Mouse (Mus musculus): ENCODE measurements at regions not wholly inside any gene's neighbourhood (a gene's known extent, or its start where the extent isn't known, plus 50 kb on each side); places are given as distances from the start of the nearest gene placed in this dataset.

- WGBS (ENCODE audit: insufficient replicate concordance): 52% methylated on average over 1 of the region's 1 CpGs
- DNase-seq (no peak), ATAC-seq (no peak)
- no peak for TF ChIP-seq CTCF (IDR thresholded peaks at IDR 0.05; ENCODE audit: low read depth)
- no peak for TF ChIP-seq EP300 (IDR thresholded peaks at IDR 0.05; ENCODE audit: low read depth)
- H3K4me2 ChIP-seq (ENCODE audit: low read depth, low read length): no peak overlapping the region
- H3K9me3 ChIP-seq (ENCODE audit: low read length): no peaks in the 10 kb centered on the region
- H3K4me3 ChIP-seq (ENCODE audit: low read depth, low read length): no peak overlapping the region
- no peaks in the 10 kb centered on the region for H3K4me1 ChIP-seq (ENCODE audit: insufficient read depth)
- no peak overlapping the region for H3K27ac ChIP-seq (ENCODE audit: low read depth)
- no peak overlapping the region for H3K9ac ChIP-seq (replicated peaks)
- H3K27me3 ChIP-seq (ENCODE audit: insufficient read depth, low read length): no peaks in the 10 kb centered on the region
- no peaks in the 10 kb centered on the region for H3K36me3 ChIP-seq (replicated peaks; ENCODE audit: insufficient read depth, low read length)
Observed at GRCm38 (mm10) chr6:60445591-60445990, 384.1 kb downstream of the Snca start.

- DNase-seq (no peak), ATAC-seq (no peak)
- Histone ChIP-seq H3K27ac (ENCODE audit: low read depth) (no peak overlapping the region), H3K4me3 (ENCODE audit: low read depth, low read length) (no peak overlapping the region), H3K9ac (replicated peaks) (no peak overlapping the region), H3K9me3 (ENCODE audit: low read length) (no peaks in the 10 kb centered on the region), H3K27me3 (ENCODE audit: insufficient read depth, low read length) (no peaks in the 10 kb centered on the region), H3K36me3 (replicated peaks; ENCODE audit: insufficient read depth, low read length) (no peaks in the 10 kb centered on the region), H3K4me1 (ENCODE audit: insufficient read depth) (no peaks in the 10 kb centered on the region), H3K4me2 (ENCODE audit: low read depth, low read length) (no peak overlapping the region)
- TF ChIP-seq EP300 (IDR thresholded peaks at IDR 0.05; ENCODE audit: low read depth): 0 out of 2 replicates have a peak, but pooled peaks have one; percentile 20
- no peak for TF ChIP-seq CTCF (IDR thresholded peaks at IDR 0.05; ENCODE audit: low read depth)
- WGBS (ENCODE audit: insufficient replicate concordance): 62% methylated on average over 1 of the region's 1 CpGs
Observed at GRCm38 (mm10) chr6:60441952-60442351, 387.7 kb downstream of the Snca start.

GRCm38 (mm10) chr6:60411669-60412068 lies 418.0 kb downstream of the Snca start:
- DNase-seq (no peak), ATAC-seq (no peak)
- Histone ChIP-seq H3K4me3 (ENCODE audit: low read depth, low read length) (no peak overlapping the region), H3K27me3 (ENCODE audit: insufficient read depth, low read length) (no peaks in the 10 kb centered on the region), H3K9ac (replicated peaks) (no peak overlapping the region), H3K27ac (ENCODE audit: low read depth) (no peak overlapping the region), H3K4me2 (ENCODE audit: low read depth, low read length) (no peak overlapping the region), H3K36me3 (replicated peaks; ENCODE audit: insufficient read depth, low read length) (no peaks in the 10 kb centered on the region), H3K4me1 (ENCODE audit: insufficient read depth) (no peaks in the 10 kb centered on the region), H3K9me3 (ENCODE audit: low read length) (no peaks in the 10 kb centered on the region)
- TF ChIP-seq CTCF (IDR thresholded peaks at IDR 0.05; ENCODE audit: low read depth) (no peak), EP300 (IDR thresholded peaks at IDR 0.05; ENCODE audit: low read depth) (no peak)
- WGBS (ENCODE audit: insufficient replicate concordance): 69% methylated on average over 2 of the region's 2 CpGs

DNA sequence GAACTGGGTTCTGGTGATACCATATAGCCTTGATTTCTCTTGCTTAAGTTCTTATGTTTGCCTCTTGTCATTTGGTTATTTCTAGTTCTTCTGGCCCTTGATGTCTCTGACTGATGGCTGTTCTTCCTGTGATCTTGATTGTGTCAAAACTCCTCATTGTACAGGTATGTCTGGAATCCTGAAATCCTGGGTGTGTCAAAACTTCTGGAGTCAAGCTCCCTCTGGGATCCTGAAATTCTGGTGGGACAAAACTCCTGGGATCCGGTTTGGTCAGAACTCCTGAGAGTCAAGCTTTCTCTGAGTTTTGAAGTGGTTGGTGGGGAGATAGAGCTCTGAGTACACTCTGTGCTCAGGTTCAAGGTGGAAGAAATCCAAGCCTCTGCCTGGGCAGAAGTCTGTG lies 418.4 kb downstream of the Snca start:
- 76% methylated on average over 1 of the region's 1 CpGs for whole genome bisulfite sequencing (ENCODE audit: insufficient replicate concordance)
- Histone ChIP-seq H3K4me3 (ENCODE audit: low read depth, low read length) (no peak overlapping the region), H3K36me3 (replicated peaks; ENCODE audit: insufficient read depth, low read length) (no peaks in the 10 kb centered on the region), H3K27ac (ENCODE audit: low read depth) (no peak overlapping the region), H3K27me3 (ENCODE audit: insufficient read depth, low read length) (no peaks in the 10 kb centered on the region), H3K9me3 (ENCODE audit: low read length) (no peaks in the 10 kb centered on the region), H3K4me1 (ENCODE audit: insufficient read depth) (no peaks in the 10 kb centered on the region), H3K4me2 (ENCODE audit: low read depth, low read length) (no peak overlapping the region), H3K9ac (replicated peaks) (no peak overlapping the region)
- ATAC-seq (no peak), DNase-seq (no peak)
- TF ChIP-seq EP300 (IDR thresholded peaks at IDR 0.05; ENCODE audit: low read depth) (no peak), CTCF (IDR thresholded peaks at IDR 0.05; ENCODE audit: low read depth) (no peak)

GRCm38 (mm10) chr6:60410051-60410785 lies 419.4 kb downstream of the Snca start:
- H3K36me3 ChIP-seq (replicated peaks; ENCODE audit: insufficient read depth, low read length): no peaks in the 10 kb centered on the region
- no peaks in the 10 kb centered on the region for H3K27me3 ChIP-seq (ENCODE audit: insufficient read depth, low read length)
- no peak overlapping the region for H3K4me3 ChIP-seq (ENCODE audit: low read depth, low read length)
- no peak overlapping the region for H3K4me2 ChIP-seq (ENCODE audit: low read depth, low read length)
- no peaks in the 10 kb centered on the region for H3K4me1 ChIP-seq (ENCODE audit: insufficient read depth)
- no peaks in the 10 kb centered on the region for H3K9me3 ChIP-seq (ENCODE audit: low read length)
- no peak overlapping the region for H3K27ac ChIP-seq (ENCODE audit: low read depth)
- no peak for ATAC-seq
- H3K9ac ChIP-seq (replicated peaks): no peak overlapping the region
- 68% methylated on average over 4 of the region's 4 CpGs for WGBS (ENCODE audit: insufficient replicate concordance)
- DNase-seq: no peak
- TF ChIP-seq CTCF (IDR thresholded peaks at IDR 0.05; ENCODE audit: low read depth) (no peak), EP300 (IDR thresholded peaks at IDR 0.05; ENCODE audit: low read depth) (no peak)

- TF ChIP-seq EP300 (IDR thresholded peaks at IDR 0.05; ENCODE audit: low read depth) (no peak), CTCF (IDR thresholded peaks at IDR 0.05; ENCODE audit: low read depth) (no peak)
- ATAC-seq: no peak
- H3K4me1 ChIP-seq (ENCODE audit: insufficient read depth): no peaks in the 10 kb centered on the region
- H3K36me3 ChIP-seq (replicated peaks; ENCODE audit: insufficient read depth, low read length): no peaks in the 10 kb centered on the region
- DNase-seq: no peak
- no peak overlapping the region for H3K4me2 ChIP-seq (ENCODE audit: low read depth, low read length)
- H3K9me3 ChIP-seq (ENCODE audit: low read length): no peaks in the 10 kb centered on the region
- no peak overlapping the region for H3K4me3 ChIP-seq (ENCODE audit: low read depth, low read length)
- H3K27ac ChIP-seq (ENCODE audit: low read depth): no peak overlapping the region
- H3K9ac ChIP-seq (replicated peaks): no peak overlapping the region
- H3K27me3 ChIP-seq (ENCODE audit: insufficient read depth, low read length): no peaks in the 10 kb centered on the region
Observed at GRCm38 (mm10) chr6:60409094-60409493, 420.6 kb downstream of the Snca start.

All from liver, postnatal 0 days (tissue).